Mouse (Mus musculus) intestine, postnatal 0 days (tissue): ENCODE measurements around the gene Coro2a. TPM values are rescaled to one million over a fixed set of nuclear protein-coding genes. Genes with fewer than 3 reads are reported as not detected.
A peak's percentile ranks its signal among the peaks of the same experiment; 100 is the strongest.

ENCODE experiments used
- ATAC-seq: fragments of 200-750 bp; cut with Nextera tagmentation; 2 replicates; pipeline ENCODE4 v1.8.0; 2017; ENCODE audit warnings: mild to moderate bottlenecking, moderate TSS enrichment, moderate library complexity
- H3K27ac ChIP-seq: fragments of 300-500 bp; sonication (generic); 2 replicates; pipeline ENCODE4 v1.5.1; 2014; ENCODE audit warnings: mild to moderate bottlenecking, low read depth, low read length, moderate library complexity
- H3K27me3 ChIP-seq: fragments of 300-500 bp; sonication (generic); replicated peaks from 2 replicates; pipeline ENCODE4 v1.6.1; 2014; ENCODE audit warnings: low read length, mixed read lengths; ENCODE audit not compliant: control insufficient read depth, insufficient read depth
- H3K36me3 ChIP-seq: fragments of 300-500 bp; sonication (generic); 2 replicates; pipeline ENCODE4 v1.6.1; 2014; ENCODE audit warnings: mild to moderate bottlenecking, moderate library complexity; ENCODE audit not compliant: control insufficient read depth, insufficient read depth
- H3K4me1 ChIP-seq: fragments of 300-500 bp; sonication (generic); replicated peaks from 2 replicates; pipeline ENCODE4 v1.6.1; 2014; ENCODE audit warnings: antibody characterized with exemption, low read length, mixed read lengths; ENCODE audit not compliant: control insufficient read depth, insufficient read depth
- H3K4me2 ChIP-seq: fragments of 300-500 bp; sonication (generic); replicated peaks from 2 replicates; pipeline ENCODE4 v1.6.1; 2014; ENCODE audit warnings: low read depth, mild to moderate bottlenecking, moderate library complexity
- H3K4me3 ChIP-seq: fragments of 300-500 bp; sonication (generic); 2 replicates; pipeline ENCODE4 v1.5.1; 2014; ENCODE audit warnings: low read depth, low read length
- H3K9ac ChIP-seq: fragments of 300-500 bp; sonication (generic); 2 replicates; pipeline ENCODE4 v1.6.1; 2014; ENCODE audit warnings: mild to moderate bottlenecking, low read depth, low read length
- H3K9me3 ChIP-seq: fragments of 300-500 bp; sonication (generic); 2 replicates; pipeline ENCODE4 v1.6.1; 2016; ENCODE audit warnings: mixed run types; ENCODE audit not compliant: control insufficient read depth
- CTCF ChIP-seq: sonication (generic); IDR thresholded peaks from 2 replicates; pipeline ENCODE4 v1.5.1; 2016; ENCODE audit warnings: low read depth, mild to moderate bottlenecking, control low read depth, antibody characterized with exemption, moderate library complexity
- WGBS: fragments of 180-500 bp; shearing (Covaris S2); extraction: QIAGEN DNeasy Blood & Tissue Kit; methylation state at CpG from one replicate; pipeline ENCODE4 v1.1.7; 2014; 5-methylcytosine and 5-hydroxymethylcytosine counted together
- polyA plus RNA-seq: library from polyadenylated mRNA; unstranded; fragments of >200 nt; fragmentation: Nextera tagmentation; extraction: Ambion mirVana; gene quantifications from 2 replicates; pipeline ENCODE4 v1.2.1, GENCODE M21; 2015

The Coro2a gene
- polyA plus RNA-seq, 1 experiment from 2014 or later = 53.0 TPM

GRCm38 (mm10) chr4:46591833-46592520, 10.0 kb downstream of the Coro2a start:
- Histone ChIP-seq H3K27me3 (no peaks in the 10 kb centered on the region), H3K9ac (no peak overlapping the region), H3K27ac (peak overlapping the region; percentile 28; the same call in 1 of the 2 replicates), H3K4me1 (peaks cover 4% of the 10 kb centered on the region; the same call in 1 of the 2 replicates), H3K9me3 (no peaks in the 10 kb centered on the region), H3K4me3 (no peak overlapping the region), H3K36me3 (peaks cover 6% of the 10 kb centered on the region; the same call in 1 of the 2 replicates), H3K4me2 (no peak overlapping the region)
- 75% methylated on average over 9 of the region's 9 CpGs for WGBS
- no peak for ATAC-seq
- TF ChIP-seq CTCF = no peak

- no peaks in the 10 kb centered on the region for H3K9me3 ChIP-seq
- H3K4me2 ChIP-seq = 0 out of 2 replicates have a peak overlapping the region, but pooled peaks have one; percentile 6
- no peak for TF ChIP-seq CTCF
- peak overlapping the region; percentile 57 for H3K27ac ChIP-seq
- H3K27me3 ChIP-seq = no peaks in the 10 kb centered on the region
- H3K36me3 ChIP-seq = peaks cover 6% of the 10 kb centered on the region; the same call in 1 of the 2 replicates
- H3K4me1 ChIP-seq = peaks cover 4% of the 10 kb centered on the region; the same call in 1 of the 2 replicates
- H3K9ac ChIP-seq = no peak overlapping the region
- WGBS = 33% methylated on average over 4 of the region's 4 CpGs
- ATAC-seq = no peak
- no peak overlapping the region for H3K4me3 ChIP-seq
These were observed 11.2 kb downstream of the Coro2a start for GRCm38 (mm10) chr4:46590810-46591209.

GRCm38 (mm10) chr4:46589946-46590684, 11.9 kb downstream of the Coro2a start:
- Histone ChIP-seq H3K4me2 (no peak overlapping the region), H3K9me3 (no peaks in the 10 kb centered on the region), H3K27ac (no peak overlapping the region), H3K27me3 (no peaks in the 10 kb centered on the region), H3K9ac (no peak overlapping the region), H3K4me1 (peaks cover 4% of the 10 kb centered on the region; the same call in 1 of the 2 replicates), H3K4me3 (no peak overlapping the region), H3K36me3 (peaks cover 6% of the 10 kb centered on the region; the same call in 1 of the 2 replicates)
- ATAC-seq = no peak
- no peak for TF ChIP-seq CTCF
- WGBS = 56% methylated on average over 5 of the region's 5 CpGs

- H3K9ac ChIP-seq = no peak overlapping the region
- H3K9me3 ChIP-seq = no peaks in the 10 kb centered on the region
- H3K27me3 ChIP-seq = no peaks in the 10 kb centered on the region
- TF ChIP-seq CTCF = no peak
- no peak overlapping the region for H3K27ac ChIP-seq
- H3K4me3 ChIP-seq = no peak overlapping the region
- peaks cover 6% of the 10 kb centered on the region; the same call in 1 of the 2 replicates for H3K36me3 ChIP-seq
- no peak overlapping the region for H3K4me2 ChIP-seq
- no peak for ATAC-seq
- H3K4me1 ChIP-seq = peaks cover 4% of the 10 kb centered on the region; the same call in 1 of the 2 replicates
- 79% methylated on average over 8 of the region's 8 CpGs for WGBS
These were observed 12.9 kb downstream of the Coro2a start for GRCm38 (mm10) chr4:46589151-46589550.

- no peak overlapping the region for H3K4me3 ChIP-seq
- no peaks in the 10 kb centered on the region for H3K9me3 ChIP-seq
- H3K27ac ChIP-seq = 0 out of 2 replicates have a peak overlapping the region, but pooled peaks have one; percentile 41
- TF ChIP-seq CTCF = no peak
- no peak overlapping the region; the same call in 1 of the 2 replicates for H3K4me2 ChIP-seq
- peaks cover 6% of the 10 kb centered on the region; the same call in 1 of the 2 replicates for H3K36me3 ChIP-seq
- ATAC-seq = no peak
- H3K4me1 ChIP-seq = no peaks in the 10 kb centered on the region; the same call in 1 of the 2 replicates
- no peak overlapping the region for H3K9ac ChIP-seq
- 63% methylated on average over 4 of the region's 4 CpGs for WGBS
- no peaks in the 10 kb centered on the region for H3K27me3 ChIP-seq
These were observed 15.5 kb downstream of the Coro2a start for GRCm38 (mm10) chr4:46586473-46586872.

GRCm38 (mm10) chr4:46585811-46586190, 16.2 kb downstream of the Coro2a start:
- no peaks in the 10 kb centered on the region for H3K9me3 ChIP-seq
- H3K27me3 ChIP-seq = no peaks in the 10 kb centered on the region
- ATAC-seq = peak; percentile 14; the same call in 1 of the 2 replicates
- peaks cover 6% of the 10 kb centered on the region; the same call in 1 of the 2 replicates for H3K36me3 ChIP-seq
- H3K9ac ChIP-seq = no peak overlapping the region
- 53% methylated on average over 8 of the region's 8 CpGs for WGBS
- H3K4me3 ChIP-seq = no peak overlapping the region
- H3K4me1 ChIP-seq = no peaks in the 10 kb centered on the region
- no peak for TF ChIP-seq CTCF
- H3K27ac ChIP-seq = peak overlapping the region; percentile 68; the same call in 1 of the 2 replicates
- no peak overlapping the region for H3K4me2 ChIP-seq
